Mouse (Mus musculus): ENCODE results near the gene Pcsk6.
A peak's percentile ranks its signal among the peaks of the same experiment; 100 is the strongest.
"Not testable (repeated sequence)": the region's sequence is repeated elsewhere in the genome, so short reads cannot be mapped to it uniquely, and the experiment has no call there.

Pcsk6 gene

DNA sequence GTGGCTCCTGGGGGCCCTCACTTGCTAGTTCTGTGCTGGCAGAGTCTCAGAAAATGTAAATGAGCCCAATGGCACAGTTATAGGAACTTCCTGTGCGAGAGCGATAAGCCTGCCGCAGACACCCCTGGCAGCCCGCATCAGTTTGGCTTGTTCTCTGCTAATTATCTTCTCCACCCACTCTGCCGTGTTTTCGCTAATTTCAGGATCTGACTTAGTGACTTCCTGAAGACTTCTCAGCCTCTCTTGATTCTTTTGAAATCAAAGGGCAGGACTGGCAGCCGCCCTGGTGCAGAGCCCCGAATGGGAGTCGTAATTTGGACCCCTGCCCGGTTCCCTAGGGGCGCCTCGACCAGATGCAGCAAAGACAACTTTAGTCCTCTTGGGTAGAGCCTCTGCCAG lies 19.8 kb downstream of the Pcsk6 start:
- DNase-seq (ENCODE audit: low read depth, low spot score), result no peak

DNA sequence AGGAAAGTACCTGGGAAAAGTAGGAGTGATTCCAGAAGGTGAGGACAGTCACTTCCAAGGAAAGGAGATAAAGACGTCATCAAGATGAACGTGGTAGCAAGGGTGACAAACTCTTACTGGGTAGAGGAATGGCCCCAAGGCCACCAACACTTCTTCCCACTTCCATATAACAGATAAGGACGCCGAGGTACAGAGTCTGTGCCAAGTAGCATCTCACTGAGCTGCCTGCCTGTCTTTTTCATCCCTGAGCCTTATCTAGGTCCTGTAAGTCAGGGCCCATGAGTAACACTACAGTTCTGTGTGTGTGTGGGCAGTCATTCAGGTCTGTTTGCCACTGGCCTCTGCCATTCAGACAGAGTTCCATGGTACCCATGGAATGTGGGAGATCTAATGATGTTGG lies 23.4 kb downstream of the Pcsk6 start:
- DNase-seq (ENCODE audit: low read depth, low spot score), result no peak

DNA sequence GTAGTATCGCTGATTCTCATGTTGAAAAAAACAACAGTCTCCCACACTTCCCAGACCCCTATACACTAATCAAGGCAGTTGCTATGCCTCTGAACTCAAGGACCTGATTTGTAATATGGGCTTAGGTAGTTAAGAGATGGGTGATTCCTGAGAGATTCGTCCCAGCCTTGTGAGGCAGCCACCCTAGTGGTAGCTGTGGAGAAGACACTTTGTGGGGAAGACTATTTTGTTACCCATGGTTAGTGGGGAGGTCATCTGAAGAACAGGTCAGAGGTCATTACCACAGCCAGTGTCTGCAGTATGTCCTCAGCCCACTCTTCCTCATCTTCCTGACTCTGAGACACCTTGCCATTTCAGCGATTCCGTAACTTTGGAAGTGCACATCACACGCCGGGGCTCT lies 24.3 kb downstream of the Pcsk6 start:
- DNase-seq (ENCODE audit: low read depth, low spot score), result no peak

DNA sequence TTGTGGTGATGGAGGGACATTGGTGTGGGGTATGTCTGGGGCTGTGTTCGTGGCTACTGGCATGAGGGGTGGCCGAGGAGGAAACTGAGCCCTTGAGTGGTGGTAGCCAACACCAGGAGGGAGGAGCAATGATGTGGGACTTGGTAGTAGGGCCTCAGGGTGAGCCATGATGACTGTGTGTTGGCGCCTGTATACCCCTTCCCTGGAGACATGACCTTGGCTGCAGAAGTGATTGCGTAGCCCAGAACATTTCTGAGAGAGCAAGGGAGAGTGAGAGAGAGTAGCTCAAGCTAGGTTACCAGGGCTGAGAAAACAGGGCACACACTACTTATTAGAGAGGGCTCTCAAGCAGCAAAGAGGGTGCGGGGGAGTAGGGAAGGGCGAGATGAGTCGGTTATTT lies 30.3 kb downstream of the Pcsk6 start:
- no peak for DNase-seq (ENCODE audit: low read depth, low spot score)

DNA sequence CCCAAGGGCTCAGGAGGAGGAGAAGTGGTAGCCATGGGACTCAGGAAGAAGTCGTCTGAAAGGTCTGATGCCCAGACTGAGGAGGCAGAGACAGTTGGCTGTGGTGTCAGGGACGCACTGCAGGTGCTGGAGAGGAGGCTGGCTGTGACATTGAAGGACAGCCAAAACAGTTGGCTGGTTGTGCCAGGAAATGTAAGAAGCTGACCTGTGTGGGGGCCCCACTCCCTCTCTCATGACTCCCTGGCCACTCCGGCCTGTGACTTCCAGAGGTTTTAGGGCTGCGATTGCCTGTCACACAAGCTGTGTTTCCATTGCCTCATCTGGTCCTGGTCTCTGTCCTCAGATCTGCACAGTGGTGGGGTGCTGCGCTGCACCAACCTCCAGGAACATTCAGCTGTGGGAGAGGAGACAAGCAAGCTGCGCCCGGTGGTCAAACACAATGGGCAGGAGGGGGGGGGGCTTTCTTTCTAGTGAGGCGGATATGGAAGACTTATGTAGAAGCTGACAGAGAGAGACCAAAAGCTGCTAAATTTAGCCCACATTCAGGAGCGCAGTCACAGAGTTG lies 30.8 kb downstream of the Pcsk6 start:
- DNase-seq (ENCODE audit: low read depth, low spot score), result no peak

DNA sequence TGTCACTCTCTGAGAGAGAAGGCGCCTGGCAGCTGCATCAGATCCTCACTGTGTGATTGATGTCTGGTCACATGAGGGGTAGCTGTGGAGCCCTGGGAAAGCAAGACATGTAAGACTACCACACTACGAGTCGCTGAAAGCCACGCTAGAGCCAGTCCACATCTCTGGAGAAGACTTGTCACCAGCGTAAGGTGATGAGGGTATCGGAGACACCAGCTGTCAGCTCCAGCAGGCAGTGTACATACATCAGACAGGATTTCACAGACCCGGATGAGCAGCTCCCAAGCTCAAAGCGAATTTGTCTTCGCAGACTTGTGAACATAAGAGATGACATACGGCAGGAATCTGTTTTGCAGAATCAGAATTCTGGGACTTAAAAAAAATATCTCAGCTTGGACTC lies 32.0 kb downstream of the Pcsk6 start:
- peak; percentile 65 for DNase-seq (ENCODE audit: low read depth, low spot score)

DNA sequence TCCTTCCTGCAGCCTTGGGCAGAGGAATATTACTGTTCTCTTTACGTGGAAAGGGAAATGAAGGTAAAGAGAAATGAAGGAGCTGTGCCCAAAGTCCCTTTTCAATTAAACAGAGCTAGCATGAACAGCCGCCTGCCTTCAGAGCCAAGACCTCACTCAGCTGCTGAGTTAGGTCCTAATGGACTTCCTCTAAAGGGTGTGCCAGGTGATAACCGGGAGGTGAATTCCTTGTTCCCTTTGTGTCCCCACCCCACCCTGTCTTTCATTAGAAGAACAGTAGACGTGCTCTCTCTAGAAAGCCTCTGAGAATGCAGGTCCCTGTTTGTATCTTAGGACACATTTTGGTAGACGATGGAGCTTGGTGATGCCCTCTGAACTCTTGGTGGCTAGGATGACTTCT lies 33.7 kb downstream of the Pcsk6 start:
- DNase-seq (ENCODE audit: low read depth, low spot score), result no peak

DNA sequence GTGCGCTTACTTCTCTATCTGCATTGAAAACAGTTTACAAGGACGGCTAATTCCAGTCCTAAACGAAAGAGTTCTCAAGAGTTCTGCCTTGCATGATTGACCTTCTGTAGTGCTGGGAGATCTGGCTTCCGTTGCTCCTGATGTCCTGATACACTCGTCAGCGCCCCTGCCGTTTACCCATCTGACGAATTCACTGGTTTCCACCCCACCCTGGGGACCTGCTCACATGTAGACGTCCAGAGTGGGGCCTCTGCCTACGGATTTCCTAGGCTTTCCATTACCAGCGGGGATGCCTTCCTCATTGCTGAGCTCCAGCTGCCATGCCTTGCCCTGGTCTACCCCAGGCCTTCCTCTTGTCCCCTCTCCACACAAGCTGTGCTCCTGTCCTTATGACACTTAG lies 39.7 kb downstream of the Pcsk6 start:
- no peak for DNase-seq (ENCODE audit: low read depth, low spot score)

DNA sequence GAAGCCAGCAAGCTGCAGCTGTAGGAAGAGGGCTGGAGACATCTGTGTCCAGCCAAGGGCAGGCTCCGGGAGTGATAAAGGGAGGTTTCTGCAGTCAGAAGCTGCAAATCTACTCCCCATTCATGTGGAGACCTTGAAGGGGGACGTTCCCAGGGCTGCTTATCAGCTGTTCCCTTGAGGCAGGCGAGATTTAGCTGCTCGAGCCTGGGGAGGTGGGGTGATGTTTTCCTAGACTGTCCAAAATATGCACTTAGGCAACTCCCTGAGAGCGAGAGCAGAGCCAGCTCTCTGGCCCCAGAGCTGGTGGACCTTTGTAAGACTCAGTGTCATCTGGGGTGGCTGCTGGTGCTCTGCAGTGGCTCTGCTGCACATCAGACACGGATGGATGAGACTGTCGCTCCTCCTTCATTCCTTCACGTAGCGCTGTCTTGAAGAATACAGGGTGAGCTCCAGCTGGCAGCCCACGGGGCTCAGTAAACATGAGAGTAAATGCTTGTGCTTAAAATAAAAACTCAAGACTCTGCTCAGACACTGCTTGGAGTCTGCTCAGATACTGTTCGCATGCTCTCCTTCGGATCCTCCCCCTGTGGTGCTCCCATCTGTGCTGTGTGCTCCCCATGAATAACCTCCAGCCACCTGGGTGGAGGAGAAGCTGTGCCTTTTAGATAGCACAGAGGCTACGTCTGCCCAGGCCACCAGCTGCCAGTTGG lies 41.1 kb downstream of the Pcsk6 start:
- DNase-seq (ENCODE audit: low read depth, low spot score), result peak; percentile 30

DNA sequence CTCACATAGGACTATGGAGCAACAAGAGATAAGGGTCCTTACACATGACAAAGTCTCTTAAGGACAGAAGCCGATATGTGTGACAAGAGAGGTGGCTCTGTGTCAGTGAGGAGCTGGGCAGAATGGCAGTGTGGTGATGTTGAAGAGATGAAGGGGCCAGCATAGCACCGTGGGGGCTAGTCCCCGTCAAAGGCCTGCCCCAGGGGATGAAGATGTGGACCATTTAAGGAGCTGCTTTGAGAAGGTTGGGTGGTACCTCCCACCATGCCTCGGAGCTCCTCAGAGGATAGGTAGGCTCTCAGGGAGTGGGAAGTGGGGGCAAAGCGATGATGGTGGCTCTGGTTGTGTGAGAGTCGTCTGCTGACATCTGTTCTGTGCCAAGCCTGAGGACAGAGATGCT lies 41.9 kb downstream of the Pcsk6 start:
- no peak for DNase-seq (ENCODE audit: low read depth, low spot score)

DNA sequence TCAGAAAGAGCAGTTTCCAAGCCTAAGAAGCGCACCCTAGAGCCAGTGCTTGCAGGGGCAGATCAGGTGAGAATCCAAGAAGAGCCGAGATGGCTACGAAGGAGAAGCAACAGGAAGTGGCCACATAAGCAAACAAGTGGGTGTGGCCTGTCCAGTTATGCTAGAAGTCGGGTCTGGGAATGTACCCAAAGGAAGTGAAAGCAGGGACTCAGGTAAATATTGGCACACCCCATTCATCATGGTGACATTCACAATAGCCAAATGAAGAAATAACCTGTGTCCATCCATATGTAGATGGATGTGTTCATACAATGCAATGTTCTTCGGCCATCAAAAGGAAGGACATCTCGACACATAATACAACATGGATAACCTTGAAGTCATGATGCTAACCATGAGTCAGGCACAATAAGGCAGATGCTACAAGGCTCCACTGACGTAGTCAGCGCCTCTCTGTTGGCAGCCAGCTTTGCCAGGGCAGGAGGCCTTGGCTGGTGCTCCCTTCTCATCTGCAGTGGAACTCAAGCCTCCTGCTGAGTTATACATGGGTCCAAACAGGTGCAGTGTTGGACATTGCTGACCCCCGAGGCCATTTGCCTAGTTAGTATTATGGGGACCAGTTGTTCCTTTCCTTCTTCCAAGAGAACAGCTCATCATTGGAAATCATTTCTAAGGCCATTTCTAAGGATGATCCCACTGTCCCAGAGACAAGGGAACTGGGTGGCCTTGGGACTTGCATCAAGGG lies 45.2 kb downstream of the Pcsk6 start:
- DNase-seq (ENCODE audit: low read depth, low spot score), result no peak

DNA sequence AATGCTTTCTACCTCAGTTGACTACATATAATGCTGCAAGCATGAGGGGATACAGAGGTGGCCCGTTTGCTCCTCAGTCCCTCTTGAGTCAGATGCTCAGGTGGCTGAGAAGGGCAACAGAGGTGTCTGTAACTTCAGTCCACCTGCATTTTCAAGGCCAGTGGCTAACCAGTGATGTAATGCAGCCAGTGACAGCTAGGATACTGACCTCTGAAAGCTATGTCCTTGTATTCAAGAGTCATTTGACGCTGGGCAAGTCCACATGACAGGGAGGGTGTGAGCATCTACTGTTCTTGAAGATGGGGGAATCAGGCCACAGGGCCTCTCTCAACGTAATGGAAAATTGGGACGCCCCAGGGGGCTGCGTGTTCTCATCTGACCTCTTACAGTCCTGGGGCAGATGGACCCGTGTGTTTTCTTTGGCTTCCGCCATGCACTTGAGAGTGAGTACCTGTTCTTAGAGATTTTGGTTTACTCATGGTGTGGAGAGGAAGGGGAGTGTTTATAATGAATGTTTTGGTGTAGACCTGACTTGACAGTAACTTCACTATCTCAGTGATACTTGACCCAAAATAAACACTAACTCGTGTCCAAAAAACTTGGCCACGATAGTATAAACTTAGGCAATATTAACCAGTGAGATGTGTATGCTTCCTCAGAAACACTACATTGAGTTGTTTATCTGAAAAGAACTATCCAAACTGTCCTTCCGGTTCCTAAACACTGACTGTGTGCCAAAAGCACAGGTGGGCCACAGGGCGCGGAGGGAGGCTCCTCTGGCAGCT lies 48.0 kb downstream of the Pcsk6 start:
- no peak for DNase-seq (ENCODE audit: low read depth, low spot score)

DNA sequence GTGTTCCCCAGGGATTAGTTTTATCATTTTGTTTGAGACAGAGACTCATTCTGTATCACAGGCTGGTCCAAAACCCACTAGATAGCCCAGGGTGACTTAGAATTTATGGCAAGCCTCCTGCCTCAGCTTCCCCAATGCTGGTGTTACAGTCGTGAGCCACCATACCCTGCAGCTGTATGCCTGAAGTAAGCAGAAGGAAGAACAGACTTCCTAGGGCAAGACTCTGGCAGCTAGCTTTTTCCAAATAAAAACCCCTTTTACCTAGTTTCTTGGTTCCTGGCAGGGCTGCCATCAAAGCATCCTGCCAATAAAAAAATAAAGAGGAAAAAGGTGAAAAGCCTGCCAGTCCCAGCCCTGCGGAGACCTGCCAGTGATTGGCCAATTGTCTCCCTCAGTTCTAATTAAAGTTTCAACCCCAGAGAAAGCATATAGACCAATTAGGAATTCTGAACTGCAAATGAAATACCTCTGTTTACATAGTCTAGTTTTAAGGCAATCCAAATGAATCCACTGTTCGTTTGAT lies 51.6 kb downstream of the Pcsk6 start:
- no peak for DNase-seq (ENCODE audit: low read depth, low spot score)

DNA sequence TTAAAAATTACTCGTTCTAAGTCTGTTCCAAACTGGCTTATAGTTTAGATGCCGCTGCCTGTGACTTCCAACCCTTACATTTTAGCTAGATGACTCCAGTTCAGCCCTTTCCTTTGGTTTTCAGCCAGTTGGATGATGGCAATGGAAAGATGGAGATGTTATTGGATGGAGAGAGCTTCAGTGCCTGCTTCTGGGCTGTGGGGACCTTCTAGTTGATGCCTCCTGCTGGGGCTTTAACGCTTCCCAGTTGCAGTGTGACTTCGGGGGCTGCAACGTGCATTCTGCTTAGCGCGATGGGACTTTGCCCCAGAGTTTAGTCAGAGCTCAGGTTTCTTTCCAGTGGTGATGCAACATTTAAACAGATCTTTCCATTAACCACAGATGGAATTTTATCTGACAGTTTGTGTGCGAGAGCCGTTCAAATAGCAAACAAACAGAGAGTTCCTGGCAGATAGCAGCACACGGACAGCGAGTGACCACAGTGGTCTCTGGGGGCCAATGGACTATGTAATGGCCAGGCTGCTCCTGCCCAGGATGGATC lies 53.3 kb downstream of the Pcsk6 start:
- DNase-seq (ENCODE audit: low read depth, low spot score), result no peak

DNA sequence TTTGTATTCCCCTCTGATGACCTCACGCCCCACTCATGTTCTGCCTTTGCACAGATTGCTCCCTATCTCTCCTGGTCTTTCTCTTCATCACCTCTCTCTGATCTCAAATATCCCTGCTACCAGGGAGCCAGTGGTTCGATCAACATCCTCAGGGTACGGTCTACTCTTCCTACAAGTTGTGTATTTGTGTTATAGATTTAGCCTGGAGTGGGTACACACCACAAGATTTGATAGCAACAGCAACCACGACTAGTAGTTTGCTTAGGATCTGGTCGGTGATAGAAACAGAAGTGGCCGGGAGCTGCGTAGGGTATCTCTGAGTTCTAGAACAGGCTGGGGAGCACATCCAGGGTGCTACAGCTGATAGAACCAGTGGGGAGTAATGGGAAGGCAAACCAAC lies 54.3 kb downstream of the Pcsk6 start:
- DNase-seq (ENCODE audit: low read depth, low spot score), result no peak

DNA sequence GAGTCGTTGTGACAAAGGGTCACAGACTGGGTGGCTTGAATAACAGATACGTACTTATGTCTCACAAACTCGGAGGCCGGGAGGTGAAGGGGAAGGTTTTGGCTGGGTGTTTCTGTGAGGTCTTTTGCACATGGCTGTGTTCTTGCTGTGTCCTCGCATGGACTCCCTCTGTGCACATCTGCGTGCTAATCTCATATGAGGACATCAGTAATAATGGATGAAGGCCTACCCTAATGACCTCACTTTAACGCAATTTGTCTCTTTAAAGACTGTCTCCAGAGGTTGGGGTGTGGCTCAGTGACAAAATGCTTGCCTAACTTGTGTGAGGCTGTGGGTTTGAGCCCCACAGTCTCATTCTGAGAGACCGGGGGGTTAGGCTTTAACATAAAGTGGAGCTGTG lies 55.0 kb downstream of the Pcsk6 start:
- DNase-seq (ENCODE audit: low read depth, low spot score), result no peak

DNA sequence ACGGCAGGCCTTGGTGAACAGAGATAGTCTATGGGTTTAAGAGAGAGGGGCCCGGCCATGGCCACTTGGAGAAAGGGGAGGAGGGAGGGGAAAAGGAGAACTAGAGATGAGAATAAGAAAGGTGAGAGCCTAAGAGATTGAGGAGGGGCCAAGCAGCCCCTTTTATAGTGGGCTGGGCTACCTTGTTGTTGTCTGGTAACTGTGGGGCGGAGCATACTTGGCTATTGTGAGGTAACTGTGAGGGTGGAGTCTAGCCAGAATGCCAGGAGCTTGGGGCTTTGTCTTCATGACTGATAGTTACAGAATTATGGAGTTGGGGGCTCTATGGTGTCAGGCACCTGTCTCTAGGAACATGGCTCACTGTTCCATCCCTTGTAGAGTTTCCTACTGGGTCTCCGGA lies 56.9 kb downstream of the Pcsk6 start:
- no peak for DNase-seq (ENCODE audit: low read depth, low spot score)

DNA sequence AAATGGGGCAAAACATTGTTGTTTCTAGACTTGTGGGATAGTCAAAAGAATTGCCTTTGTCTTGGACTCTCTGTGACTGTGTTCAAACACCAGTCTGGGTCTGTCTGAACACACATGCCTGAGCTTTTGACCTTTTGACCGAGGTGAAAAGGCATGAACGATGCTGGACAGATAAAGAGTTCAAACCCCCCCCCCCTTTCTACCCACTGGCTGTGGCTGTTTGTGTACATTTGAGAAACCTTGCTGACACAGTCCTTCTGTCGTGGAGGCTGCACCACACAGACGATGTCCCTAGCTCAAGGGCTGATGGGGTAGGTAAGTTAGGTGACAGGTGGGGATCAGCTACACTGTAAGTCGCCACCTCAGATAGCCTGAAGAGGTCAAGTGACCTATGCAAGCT lies 67.9 kb downstream of the Pcsk6 start:
- DNase-seq (ENCODE audit: low read depth, low spot score), result no peak

DNA sequence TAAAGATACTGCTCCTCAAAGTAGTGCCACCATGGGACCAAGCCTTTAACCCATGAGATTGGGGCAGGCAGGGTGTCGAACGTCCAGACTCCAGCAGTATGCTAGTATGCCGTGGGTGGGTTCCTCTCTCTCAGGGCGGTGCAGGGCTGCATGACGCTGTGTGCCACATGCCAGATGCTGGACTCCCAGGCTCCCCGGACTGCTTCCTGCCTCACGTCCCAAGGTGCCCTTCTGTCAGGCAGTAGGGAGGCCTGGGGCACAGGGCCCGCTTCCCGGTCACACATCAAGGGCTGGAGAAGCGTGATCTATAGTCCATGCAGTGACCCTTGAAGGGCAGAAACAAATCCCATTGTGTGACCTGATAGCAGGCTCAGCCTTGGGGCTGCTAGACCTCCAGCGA lies 68.9 kb downstream of the Pcsk6 start:
- no peak for DNase-seq (ENCODE audit: low read depth, low spot score)

DNA sequence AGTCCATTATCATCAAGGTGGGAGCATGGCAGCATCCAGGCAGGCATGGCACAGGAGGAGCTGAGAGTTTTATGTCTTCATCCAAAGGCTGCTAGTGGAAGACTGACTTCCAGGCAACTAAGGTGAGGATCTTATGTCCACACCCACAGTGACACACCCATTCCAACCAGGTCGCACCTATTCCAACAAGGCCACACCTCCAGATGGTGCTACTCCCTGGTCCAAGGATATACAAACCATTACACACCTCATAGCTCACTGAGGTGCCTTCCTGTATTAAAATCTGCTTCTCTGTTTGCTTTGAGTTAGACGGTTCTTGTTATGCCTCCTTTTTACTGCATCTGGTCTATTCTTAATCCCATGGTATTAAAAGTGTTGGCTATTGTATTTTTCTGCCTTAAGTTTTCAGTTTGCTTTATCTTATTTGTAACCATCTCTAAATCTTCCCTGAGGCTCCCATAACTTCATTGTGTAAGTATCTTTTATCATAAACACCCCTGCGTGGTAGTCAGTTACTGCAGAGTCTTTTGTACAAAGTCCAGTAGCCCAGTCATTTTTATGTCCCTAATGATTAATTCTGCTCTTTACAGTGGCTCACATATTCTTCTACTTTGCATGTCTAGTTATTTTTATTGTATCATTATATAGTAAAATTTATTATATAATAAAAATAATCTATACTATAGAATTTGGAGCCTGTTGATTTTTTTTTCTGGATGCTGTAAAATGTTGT lies 72.9 kb downstream of the Pcsk6 start:
- not testable (repeated sequence) for DNase-seq (ENCODE audit: low read depth, low spot score)

DNA sequence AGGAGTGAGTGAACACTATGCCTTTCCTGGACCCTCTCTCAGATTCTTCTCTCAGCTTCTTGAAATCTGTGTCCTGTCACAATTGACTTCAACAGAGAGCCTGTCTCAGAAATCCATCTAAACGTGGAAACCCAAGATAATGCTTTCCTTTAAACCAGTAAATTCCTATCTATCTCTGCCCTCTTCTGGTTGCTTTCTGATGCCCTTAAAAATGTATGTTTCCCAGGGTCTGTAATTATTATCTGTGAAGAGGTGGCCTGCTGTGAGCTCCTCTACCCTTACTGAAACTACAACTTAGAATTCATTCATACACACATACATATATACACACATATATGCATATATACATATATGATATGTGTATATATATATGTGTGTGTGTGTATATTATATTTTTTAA lies 73.7 kb downstream of the Pcsk6 start:
- no peak for DNase-seq (ENCODE audit: low read depth, low spot score)

All from brain, embryonic 18.5 days (tissue).